Mouse (Mus musculus): ENCODE measurements at regions not wholly inside any gene's neighbourhood (a gene's known extent, or its start where the extent isn't known, plus 50 kb on each side); places are given as distances from the start of the nearest gene placed in this dataset.

DNA sequence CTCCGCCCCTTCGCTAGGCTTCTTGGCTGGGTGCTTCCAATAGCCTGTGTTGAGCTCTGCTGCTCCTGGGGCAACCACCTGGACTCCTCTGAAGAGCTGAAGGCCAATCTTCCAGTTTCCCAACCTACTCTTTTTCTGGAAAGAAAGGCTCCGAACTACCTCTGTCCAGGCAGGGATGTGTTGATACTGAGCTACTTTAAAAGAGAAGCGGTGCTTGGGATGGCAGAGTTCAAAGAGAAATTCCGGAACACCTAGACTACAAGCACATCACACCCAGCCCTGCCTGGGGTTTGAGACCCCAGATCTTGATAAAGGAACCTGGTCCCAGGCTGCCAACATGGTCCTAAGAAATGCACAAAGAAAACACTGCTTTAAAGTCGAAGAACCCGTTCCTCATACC, 315.7 kb downstream of the Parp8 start:
- Histone ChIP-seq H3K9ac (ENCODE audit: low read depth, low read length) (no peak overlapping the region), H3K9me3 (ENCODE audit: control insufficient read depth, low read length) (no peaks in the 10 kb centered on the region), H3K27ac (ENCODE audit: low read depth, low read length) (no peak overlapping the region), H3K4me1 (ENCODE audit: control insufficient read depth, insufficient read depth, low read length) (0 out of 2 replicates have a peak, but pooled peaks cover 5% of the 10 kb centered on the region), H3K4me3 (ENCODE audit: low read length) (no peak overlapping the region), H3K27me3 (ENCODE audit: control insufficient read depth, insufficient read depth, low read length) (peaks cover 77% of the 10 kb centered on the region), H3K36me3 (ENCODE audit: control insufficient read depth, insufficient read depth, low read length) (no peaks in the 10 kb centered on the region), H3K4me2 (replicated peaks; ENCODE audit: low read depth, low read length) (no peak overlapping the region)
- 13% methylated on average over 7 of the region's 7 CpGs for WGBS
- no peak for ATAC-seq (ENCODE audit: low FRiP score, low TSS enrichment)

DNA sequence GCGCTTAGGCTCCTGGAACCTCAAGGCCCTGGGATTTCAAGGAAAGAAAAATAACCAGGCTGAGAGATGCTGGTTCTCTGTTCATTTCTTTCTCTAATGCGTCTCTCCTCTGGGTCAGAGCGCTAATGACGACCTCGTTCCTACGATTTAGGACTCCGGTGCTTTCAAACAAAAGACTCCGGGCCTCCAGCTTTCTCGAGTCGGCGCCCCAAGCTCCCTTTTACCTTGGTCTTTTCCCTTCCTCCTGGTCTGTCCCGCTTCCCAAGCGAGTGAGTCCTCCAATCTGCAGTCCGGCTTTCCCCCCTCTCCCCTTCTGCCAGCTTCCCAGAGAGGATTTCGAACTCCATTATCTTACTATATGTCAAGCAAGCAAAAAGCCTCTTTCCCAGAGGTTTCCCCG, 316.5 kb downstream of the Parp8 start:
- 2% methylated on average over 16 of the region's 16 CpGs for WGBS
- H3K9ac ChIP-seq (ENCODE audit: low read depth, low read length) = no peak overlapping the region
- H3K4me3 ChIP-seq (ENCODE audit: low read length) = no peak overlapping the region
- no peak overlapping the region for H3K27ac ChIP-seq (ENCODE audit: low read depth, low read length)
- no peaks in the 10 kb centered on the region for H3K36me3 ChIP-seq (ENCODE audit: control insufficient read depth, insufficient read depth, low read length)
- peaks cover 81% of the 10 kb centered on the region for H3K27me3 ChIP-seq (ENCODE audit: control insufficient read depth, insufficient read depth, low read length)
- H3K4me1 ChIP-seq (ENCODE audit: control insufficient read depth, insufficient read depth, low read length) = 0 out of 2 replicates have a peak, but pooled peaks cover 5% of the 10 kb centered on the region
- peak overlapping the region; percentile 21; the same call in 1 of the 2 replicates for H3K4me2 ChIP-seq (replicated peaks; ENCODE audit: low read depth, low read length)
- H3K9me3 ChIP-seq (ENCODE audit: control insufficient read depth, low read length) = no peaks in the 10 kb centered on the region
- ATAC-seq (ENCODE audit: low FRiP score, low TSS enrichment) = no peak

DNA sequence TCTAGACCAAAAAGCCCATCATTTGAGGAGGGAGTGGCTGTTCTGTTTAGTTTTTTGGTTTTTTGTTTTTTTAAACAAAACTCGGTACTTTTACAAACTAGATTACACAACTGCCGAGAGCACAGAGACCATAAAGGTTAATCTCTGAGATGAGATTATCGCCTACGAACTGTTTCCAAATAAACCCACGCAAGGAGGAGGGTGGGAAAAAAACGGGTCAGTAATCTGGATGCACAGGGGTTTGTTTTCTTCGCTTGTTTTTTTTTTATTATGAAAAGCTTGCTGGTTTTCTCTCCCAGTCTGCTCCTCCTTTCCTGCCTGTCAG, 316.9 kb downstream of the Parp8 start:
- Histone ChIP-seq H3K27ac (ENCODE audit: low read depth, low read length) (no peak overlapping the region), H3K9me3 (ENCODE audit: control insufficient read depth, low read length) (no peaks in the 10 kb centered on the region), H3K27me3 (ENCODE audit: control insufficient read depth, insufficient read depth, low read length) (peaks cover 81% of the 10 kb centered on the region), H3K4me1 (ENCODE audit: control insufficient read depth, insufficient read depth, low read length) (0 out of 2 replicates have a peak, but pooled peaks cover 5% of the 10 kb centered on the region), H3K36me3 (ENCODE audit: control insufficient read depth, insufficient read depth, low read length) (no peaks in the 10 kb centered on the region), H3K4me2 (replicated peaks; ENCODE audit: low read depth, low read length) (peak overlapping the region; percentile 21; the same call in 1 of the 2 replicates), H3K9ac (ENCODE audit: low read depth, low read length) (no peak overlapping the region), H3K4me3 (ENCODE audit: low read length) (no peak overlapping the region)
- under 1% methylated on average over 7 of the region's 7 CpGs for WGBS
- ATAC-seq (ENCODE audit: low FRiP score, low TSS enrichment) = no peak

DNA sequence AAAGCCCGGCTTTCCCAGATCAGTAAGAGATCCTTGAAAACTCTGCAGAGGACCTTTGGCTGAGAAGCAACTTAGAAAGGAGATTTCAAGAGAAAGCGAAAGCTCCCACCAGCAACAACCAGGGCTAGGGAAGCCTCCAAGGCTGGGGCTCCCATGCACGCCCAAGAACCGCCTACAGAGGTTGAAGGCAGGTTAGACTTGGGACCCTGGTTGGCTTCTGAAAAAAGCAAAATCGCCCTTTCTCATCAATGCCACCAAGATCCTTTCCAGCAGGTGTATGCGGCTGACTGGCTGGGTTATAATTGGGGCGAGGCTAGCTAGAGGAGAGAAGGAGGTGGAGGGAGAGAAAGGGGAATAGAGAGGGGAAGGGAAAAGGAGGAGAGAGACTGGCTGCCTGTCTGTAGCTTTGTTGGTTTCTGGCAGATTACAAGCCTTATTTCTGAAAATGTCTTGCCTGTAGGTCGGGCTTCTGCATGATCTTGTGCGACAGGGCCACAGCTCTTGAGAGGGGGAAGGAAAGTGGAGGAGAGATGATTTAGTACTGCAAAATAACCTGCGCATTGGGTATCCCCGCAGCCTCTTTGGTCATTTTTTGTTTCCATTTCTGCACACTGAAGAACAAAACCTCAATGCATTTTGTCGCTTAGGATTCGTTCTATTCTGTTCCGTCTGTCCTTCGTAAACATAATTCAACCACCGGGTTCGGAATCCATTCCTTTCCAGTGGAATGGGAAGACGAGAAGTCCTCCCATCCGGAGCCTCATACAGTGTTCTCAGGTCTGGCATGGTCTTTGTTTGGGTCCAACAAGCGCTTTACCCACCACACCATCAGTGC, 317.5 kb downstream of the Parp8 start:
- H3K27me3 ChIP-seq (ENCODE audit: control insufficient read depth, insufficient read depth, low read length) = peaks cover 82% of the 10 kb centered on the region
- no peak overlapping the region for H3K27ac ChIP-seq (ENCODE audit: low read depth, low read length)

DNA sequence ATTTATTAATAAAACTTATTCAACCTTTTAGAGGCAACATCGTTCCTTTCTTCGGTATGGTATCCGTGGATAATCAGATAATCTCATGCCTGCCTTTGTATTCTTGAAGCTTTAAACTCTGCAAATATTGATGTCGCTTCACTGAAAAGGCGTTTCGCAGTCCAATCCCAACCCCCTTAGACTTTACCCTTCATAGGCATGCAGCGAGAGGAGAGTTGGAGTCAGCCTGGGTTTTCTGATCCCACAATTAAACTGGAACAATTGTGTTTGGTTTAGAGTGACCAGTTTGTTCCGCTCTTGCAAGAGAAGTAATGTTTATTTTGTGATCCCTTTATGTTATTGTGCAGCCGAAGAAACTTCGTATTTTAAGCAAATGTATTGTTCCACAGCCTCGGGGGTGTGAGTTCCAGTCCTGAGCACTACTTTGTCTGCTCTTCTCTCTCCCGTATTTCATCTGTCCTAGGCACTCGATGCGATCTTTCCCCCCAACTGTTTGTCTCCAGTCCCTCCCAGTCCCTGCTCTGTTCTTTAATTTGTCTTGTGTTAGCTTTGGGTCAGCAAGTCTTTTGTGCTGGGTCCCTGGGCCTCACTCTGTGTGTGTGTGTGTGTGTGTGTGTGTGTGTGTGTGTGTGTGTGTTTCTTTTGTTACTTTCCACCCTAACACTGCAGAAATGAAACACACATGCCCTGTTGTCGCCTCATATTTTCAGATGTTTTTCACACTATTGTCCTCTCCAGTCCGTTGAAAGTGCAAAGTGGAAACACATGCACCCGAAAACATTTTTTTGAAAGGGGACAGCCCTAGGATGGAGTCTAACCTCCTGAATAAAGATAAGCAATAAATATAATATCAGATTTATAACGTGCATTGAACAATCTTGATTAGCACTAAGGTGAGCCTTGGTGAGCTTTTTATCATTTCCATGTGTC, 318.7 kb downstream of the Parp8 start:
- Histone ChIP-seq H3K4me1 (ENCODE audit: control insufficient read depth, insufficient read depth, low read length) (0 out of 2 replicates have a peak, but pooled peaks cover 5% of the 10 kb centered on the region), H3K9me3 (ENCODE audit: control insufficient read depth, low read length) (no peaks in the 10 kb centered on the region), H3K27ac (ENCODE audit: low read depth, low read length) (no peak overlapping the region), H3K36me3 (ENCODE audit: control insufficient read depth, insufficient read depth, low read length) (no peaks in the 10 kb centered on the region), H3K27me3 (ENCODE audit: control insufficient read depth, insufficient read depth, low read length) (peaks cover 72% of the 10 kb centered on the region), H3K4me2 (replicated peaks; ENCODE audit: low read depth, low read length) (no peak overlapping the region), H3K4me3 (ENCODE audit: low read length) (no peak overlapping the region), H3K9ac (ENCODE audit: low read depth, low read length) (no peak overlapping the region)
- no peak for ATAC-seq (ENCODE audit: low FRiP score, low TSS enrichment)
- 4% methylated on average over 18 of the region's 18 CpGs for WGBS

More for the DNA sequence above, 317.5 kb downstream of the Parp8 start:
- 0 out of 2 replicates have a peak, but pooled peaks cover 5% of the 10 kb centered on the region for H3K4me1 ChIP-seq (ENCODE audit: control insufficient read depth, insufficient read depth, low read length)
- no peaks in the 10 kb centered on the region for H3K36me3 ChIP-seq (ENCODE audit: control insufficient read depth, insufficient read depth, low read length)
- no peak overlapping the region for H3K4me2 ChIP-seq (replicated peaks; ENCODE audit: low read depth, low read length)
- WGBS = 3% methylated on average over 20 of the region's 20 CpGs
- no peak overlapping the region for H3K9ac ChIP-seq (ENCODE audit: low read depth, low read length)
- no peak for ATAC-seq (ENCODE audit: low FRiP score, low TSS enrichment)
- H3K4me3 ChIP-seq (ENCODE audit: low read length) = no peak overlapping the region
- H3K9me3 ChIP-seq (ENCODE audit: control insufficient read depth, low read length) = no peaks in the 10 kb centered on the region

DNA sequence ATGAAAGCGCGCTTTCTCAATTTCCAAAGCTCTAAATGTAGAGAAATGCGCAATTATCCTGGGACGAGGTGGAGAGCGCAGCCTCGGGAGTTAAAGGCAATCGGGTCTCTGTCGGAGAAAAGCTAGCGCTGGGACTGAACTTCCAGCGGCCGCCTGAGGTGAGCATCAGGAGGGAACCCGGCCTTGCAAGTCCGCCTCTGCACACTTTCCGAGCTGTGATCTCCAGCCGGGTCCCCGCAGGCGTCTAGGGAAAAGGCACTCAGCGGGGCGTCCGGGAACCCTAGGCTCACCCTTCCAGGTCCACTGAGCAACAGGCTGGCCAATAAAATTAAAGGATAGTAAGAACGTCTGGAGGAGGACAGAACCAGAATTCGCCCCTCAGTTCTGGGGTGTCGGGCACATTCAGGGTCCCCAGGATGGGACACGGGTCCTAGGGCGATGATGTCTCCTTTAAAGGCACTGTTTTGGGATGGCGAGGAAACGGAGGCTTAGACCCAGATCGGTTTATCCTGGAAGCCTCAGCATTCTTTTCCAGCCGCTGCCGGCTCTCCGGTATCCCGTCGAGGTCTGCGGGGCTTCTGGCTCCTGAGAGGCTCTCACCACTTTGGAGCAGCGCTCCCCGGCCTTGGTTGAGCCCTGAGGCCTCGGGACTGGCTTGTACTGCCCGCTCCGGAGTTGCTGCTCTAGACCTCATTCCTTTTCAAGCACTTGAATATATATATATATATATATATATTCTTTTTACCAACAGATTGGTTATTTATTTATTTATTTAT, 319.5 kb downstream of the Parp8 start:
- Histone ChIP-seq H3K27ac (ENCODE audit: low read depth, low read length) (no peak overlapping the region), H3K36me3 (ENCODE audit: control insufficient read depth, insufficient read depth, low read length) (no peaks in the 10 kb centered on the region), H3K27me3 (ENCODE audit: control insufficient read depth, insufficient read depth, low read length) (peaks cover 64% of the 10 kb centered on the region), H3K4me2 (replicated peaks; ENCODE audit: low read depth, low read length) (peak overlapping the region; percentile 32), H3K4me3 (ENCODE audit: low read length) (peak overlapping the region; percentile 27), H3K4me1 (ENCODE audit: control insufficient read depth, insufficient read depth, low read length) (0 out of 2 replicates have a peak, but pooled peaks cover 5% of the 10 kb centered on the region), H3K9ac (ENCODE audit: low read depth, low read length) (no peak overlapping the region), H3K9me3 (ENCODE audit: control insufficient read depth, low read length) (no peaks in the 10 kb centered on the region)
- 1% methylated on average over 39 of the region's 39 CpGs for WGBS
- peak; percentile 82 for ATAC-seq (ENCODE audit: low FRiP score, low TSS enrichment)

DNA sequence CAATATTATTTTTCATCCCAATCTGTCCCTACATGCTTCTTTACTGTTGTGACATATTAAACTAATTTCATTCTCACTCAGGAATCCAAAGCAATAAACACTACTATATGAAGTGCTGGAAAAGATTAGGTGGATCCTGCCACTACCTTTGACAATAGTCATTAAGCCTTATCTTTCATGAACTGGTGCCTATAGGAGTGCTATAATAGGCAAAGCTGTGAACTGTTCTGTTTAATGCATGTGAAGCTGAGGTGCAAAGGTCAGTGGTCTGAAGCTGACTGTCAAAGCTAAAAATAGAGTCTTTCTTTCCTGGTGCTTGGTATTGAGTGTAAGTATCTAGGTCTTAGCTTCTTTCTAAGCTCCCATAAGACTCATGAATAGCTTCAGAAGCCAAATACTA, 336.6 kb downstream of the Parp8 start:
- no peaks in the 10 kb centered on the region for H3K4me1 ChIP-seq (ENCODE audit: control insufficient read depth, insufficient read depth, low read length)
- no peak overlapping the region for H3K27ac ChIP-seq (ENCODE audit: low read depth, low read length)
- ATAC-seq (ENCODE audit: low FRiP score, low TSS enrichment) = no peak
- no peaks in the 10 kb centered on the region for H3K27me3 ChIP-seq (ENCODE audit: control insufficient read depth, insufficient read depth, low read length)
- H3K9ac ChIP-seq (ENCODE audit: low read depth, low read length) = no peak overlapping the region
- no peaks in the 10 kb centered on the region for H3K36me3 ChIP-seq (ENCODE audit: control insufficient read depth, insufficient read depth, low read length)
- no peak overlapping the region for H3K4me3 ChIP-seq (ENCODE audit: low read length)
- H3K4me2 ChIP-seq (replicated peaks; ENCODE audit: low read depth, low read length) = no peak overlapping the region
- no peaks in the 10 kb centered on the region for H3K9me3 ChIP-seq (ENCODE audit: control insufficient read depth, low read length)

Measured in kidney, embryonic 14.5 days (tissue).